Mouse (Mus musculus): ENCODE measurements around the gene Cmtm3.
A peak's percentile ranks its signal among the peaks of the same experiment; 100 is the strongest.
"Not testable (repeated sequence)": the region's sequence is repeated elsewhere in the genome, so short reads cannot be mapped to it uniquely, and the experiment has no call there.

The Cmtm3 gene

DNA sequence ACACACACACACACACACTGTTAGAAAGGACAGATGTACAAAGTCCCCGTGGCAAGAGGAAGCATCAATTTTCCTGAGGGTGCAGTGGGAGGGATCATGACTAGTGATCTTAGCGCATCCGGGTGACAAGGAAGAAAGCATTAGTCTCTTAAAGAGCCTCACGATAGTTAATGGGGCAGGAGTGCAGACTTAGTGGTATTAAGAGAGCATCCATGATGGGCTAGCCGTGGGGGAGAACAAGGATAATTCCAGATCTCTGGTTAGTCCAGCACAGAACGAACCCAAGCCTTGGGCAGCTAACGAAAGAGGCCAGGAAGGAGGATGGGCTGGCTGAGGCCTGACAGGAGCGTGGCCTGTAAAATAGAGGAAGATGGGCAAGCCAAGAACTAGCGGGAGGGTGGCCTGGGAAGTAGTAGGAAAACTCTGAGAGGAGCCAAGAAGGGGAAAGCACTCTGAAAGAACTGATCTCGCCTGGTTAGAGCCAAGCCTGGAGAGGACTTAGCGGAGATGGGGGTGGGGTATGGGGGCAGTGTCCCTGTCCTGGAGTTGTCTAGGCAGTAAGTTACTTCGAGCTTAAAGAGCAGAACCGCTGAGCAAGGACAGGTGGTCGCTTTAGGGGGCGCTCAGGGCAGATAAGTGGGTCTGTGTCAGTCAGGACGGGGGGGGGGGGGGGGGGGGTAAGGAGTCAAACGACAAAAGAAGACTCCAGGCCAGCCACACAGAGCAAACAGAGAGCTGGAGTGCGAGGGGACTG is at the start of gene Cmtm3:
Gene Cmtm3, plus strand, starts transcription at position 182 of the 754 bp plus-strand sequence.
- DNase-seq (ENCODE audit: low spot score), result peak; percentile 64

DNA sequence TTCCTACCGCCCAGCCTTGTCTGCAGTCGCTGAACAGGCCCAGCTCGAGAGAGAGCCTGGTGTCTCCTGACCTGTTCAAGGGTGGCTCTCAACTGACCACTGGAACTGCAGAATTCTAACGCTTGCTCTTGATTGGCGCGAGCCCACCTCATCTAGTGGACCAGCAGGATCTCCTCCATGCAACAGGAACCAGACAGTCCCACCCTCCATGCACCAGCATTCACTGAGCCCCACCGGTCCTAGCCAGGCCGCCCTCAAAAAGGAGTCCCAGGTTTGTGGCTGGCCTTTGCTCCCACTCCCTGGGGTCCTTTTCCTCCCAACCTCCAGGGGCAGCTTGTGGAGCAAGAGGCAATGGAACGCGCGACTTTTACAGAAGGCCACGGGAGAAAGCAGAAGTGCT is 46.1 kb upstream of the Cmtm3 start, which contains the start of gene Cmtm2a:
Gene Cmtm2a, minus strand, starts transcription at position 101 of the 400 bp plus-strand sequence.
- DNase-seq (ENCODE audit: low spot score), result not testable (repeated sequence)

DNA sequence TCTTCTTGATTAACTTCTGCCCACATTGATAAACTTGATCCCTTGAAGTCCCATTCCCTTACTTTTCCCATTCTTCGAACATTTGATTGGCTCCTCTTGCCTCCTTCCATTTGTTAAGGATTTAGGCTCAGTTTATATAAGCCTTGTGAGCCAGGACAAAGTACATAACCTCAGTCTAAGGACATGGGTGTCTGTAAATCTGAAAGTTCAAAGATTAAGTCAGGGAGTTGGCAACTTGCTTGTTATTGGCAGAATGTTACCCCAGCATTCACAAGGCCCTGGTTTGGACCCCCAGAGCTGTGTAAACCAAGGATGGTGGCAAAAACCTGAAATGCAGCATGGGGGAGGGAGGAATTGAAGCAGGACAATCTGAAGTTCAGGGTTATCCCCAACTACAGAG is 44.8 kb upstream of the Cmtm3 start:
- no peak for DNase-seq (ENCODE audit: low spot score)

DNA sequence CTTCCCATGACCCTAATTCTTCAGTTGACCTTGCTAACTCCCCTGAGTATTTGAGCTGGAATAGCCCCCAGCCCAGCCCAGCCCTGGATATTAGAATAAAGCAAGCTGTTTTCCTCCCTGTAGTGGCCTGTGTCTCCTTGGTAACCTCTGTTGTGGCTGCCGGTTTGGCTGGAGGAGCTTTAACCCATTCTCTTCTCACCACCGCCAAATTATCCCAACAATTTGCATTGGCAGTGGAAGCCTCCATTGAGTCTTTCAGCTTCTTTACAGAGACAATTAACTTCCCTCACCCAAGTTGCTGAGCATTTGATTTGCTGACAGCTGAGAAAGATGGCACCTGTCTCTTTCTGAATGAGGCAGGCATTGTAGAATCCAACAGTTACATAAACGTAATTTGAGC is 37.6 kb upstream of the Cmtm3 start:
- DNase-seq (ENCODE audit: low spot score), result not testable (repeated sequence)

DNA sequence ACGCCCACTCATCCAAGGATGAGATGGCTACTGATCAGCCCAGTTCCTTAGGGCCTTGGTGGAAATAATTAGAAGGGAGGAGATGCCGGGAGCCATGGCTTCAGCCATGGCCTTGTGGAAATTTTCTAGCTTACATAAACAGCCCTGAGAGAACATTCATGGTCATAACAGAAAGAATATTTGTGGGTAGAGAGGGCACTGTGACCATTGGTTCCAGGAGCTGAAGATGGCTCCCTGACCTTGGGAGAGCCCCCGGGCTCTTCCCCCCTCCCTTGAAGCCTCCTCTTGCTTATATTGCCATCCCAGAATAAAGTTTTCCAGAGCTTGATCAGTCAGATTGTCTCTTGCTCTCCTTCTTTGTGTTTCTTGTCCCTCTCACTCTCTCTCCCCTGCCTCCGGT is 36.7 kb upstream of the Cmtm3 start:
- DNase-seq (ENCODE audit: low spot score), result not testable (repeated sequence)

DNA sequence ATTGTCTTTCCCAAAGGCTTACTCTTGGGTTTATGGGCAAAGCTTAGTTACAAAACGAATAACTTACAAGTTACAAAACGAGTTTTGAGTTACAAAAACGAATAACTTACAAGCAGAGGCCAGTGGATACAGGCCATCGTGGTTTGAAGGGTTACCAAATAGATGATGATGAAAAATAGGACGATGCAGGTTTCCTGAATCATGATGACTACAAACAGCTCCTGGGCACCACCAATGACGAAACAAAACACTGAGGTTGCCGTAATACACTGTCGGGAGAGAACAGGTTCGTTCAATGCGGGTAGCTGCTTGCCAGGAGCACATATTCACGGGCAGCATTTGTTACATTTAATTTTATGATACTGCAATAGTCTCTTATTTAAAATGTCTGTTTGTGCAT is 34.2 kb upstream of the Cmtm3 start:
- DNase-seq (ENCODE audit: low spot score), result no peak

DNA sequence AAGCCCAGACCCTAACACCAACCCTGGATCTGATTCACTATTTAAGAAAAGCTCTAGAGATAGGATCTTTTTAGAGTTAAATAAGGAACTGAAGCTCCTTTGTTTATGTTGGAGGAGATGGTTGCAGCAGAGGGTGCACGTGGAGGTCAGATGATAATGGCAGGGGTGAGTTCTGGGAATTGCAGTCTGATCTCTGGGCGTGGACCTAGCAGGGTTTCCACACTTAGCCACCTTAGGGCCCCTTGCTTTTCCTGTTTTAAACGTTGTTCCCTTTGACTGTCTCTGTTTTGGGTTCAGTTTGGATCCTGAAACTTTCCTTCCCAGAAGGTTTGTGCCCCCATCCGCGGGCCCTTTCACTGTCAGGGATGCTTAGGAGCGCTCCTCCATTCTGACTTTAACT is 30.9 kb upstream of the Cmtm3 start:
- not testable (repeated sequence) for DNase-seq (ENCODE audit: low spot score)

DNA sequence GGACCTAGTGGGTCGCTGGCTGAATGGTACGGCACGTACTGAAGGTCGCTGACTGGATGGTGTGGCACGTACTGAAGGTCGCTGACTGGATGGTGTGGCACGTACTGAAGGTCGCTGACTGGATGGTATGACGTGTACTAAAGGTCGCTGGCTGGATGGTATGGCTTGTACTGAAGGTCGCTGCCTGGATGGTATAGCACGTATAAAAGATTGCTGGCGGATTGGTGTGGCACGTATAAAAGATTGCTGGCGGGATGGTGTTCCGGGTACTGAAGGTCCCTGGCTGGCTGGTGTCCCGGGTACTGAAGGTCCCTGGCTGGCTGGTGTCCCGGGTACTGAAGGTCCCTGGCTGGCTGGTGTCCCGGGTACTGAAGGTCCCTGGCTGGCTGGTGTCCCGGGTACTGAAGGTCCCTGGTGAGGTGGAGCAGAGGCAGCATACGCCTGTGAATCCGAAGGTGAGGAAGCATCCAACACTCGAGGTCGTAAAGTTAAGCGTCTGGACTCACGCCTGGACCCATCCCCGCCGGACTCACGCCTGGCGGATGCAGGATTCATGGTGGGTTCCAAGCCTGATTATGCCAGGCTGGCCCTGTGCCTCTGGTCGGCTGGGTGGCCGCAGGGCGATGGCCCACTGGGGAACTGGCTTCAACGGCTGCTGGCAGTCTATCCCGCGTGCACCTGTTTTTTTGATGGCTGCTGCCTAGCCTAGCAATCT is 29.6 kb upstream of the Cmtm3 start, which contains the start of the genes Gm45711 and Cmtm1:
Gene Gm45711, minus strand, starts transcription at position 641 of the 715 bp plus-strand sequence.
Gene Cmtm1, minus strand, starts transcription at position 705 of the 715 bp plus-strand sequence.
- not testable (repeated sequence) for DNase-seq (ENCODE audit: low spot score)

DNA sequence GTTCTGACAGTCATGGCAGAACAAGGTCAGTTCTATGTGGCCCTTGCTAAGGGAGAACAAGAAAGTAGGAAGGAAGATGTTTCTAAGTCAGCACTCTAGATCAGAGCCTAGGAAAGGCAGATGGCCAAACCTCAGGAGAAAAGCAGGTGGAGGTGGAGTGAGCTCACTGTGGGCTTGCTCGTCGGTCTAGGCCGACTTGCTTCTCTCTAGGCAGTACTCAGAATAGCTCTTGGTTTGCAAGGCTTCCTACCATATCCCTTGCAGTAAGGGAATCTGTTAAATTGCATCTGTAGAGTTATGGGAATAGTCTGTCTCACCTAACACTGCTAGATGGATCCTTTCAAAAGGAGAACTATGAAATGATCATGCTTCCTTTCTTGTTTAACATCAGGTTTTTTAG is 27.2 kb upstream of the Cmtm3 start:
- not testable (repeated sequence) for DNase-seq (ENCODE audit: low spot score)

DNA sequence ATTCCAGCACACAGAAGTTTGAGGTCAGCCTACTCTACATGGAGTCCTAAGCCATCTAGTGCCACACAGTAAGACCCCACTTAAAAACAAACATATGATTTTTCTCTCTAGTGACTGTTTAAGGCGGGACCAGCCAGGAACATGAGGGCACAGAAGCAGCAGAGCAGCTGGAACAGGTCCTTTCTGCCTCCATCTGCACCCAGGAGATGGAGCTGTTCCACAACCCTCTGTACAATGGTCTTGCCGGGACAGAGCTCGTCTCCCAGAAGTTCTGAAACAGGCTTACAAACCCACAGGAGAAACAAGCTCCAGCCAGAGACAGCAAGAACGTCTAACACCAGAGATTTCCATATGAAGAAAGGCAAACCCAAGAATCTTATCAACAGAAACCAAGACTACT is 25.9 kb upstream of the Cmtm3 start:
- DNase-seq (ENCODE audit: low spot score), result no peak

DNA sequence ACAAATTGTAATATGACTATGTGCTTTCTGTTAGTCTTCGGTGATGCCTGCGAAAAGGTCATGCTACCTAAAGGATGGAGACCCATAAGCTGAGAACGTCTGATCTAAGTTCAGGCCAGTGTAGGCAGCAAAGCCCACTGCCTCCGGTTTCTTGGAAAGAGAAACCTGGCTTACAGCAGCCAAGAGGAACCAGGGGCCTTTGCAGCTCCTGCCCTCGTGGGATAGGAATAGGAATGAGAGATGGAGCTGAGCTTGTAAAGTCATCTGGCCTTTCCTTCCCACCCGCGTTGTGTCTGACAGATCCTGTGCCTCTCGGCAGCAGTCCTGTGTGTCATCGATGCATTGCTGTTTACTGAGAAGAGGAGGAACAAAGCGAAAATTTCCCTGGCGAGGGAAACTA is 17.9 kb upstream of the Cmtm3 start, which contains the start of gene Gm11020:
Gene Gm11020, plus strand, starts transcription at position 301 of the 400 bp plus-strand sequence.
- not testable (repeated sequence) for DNase-seq (ENCODE audit: low spot score)

DNA sequence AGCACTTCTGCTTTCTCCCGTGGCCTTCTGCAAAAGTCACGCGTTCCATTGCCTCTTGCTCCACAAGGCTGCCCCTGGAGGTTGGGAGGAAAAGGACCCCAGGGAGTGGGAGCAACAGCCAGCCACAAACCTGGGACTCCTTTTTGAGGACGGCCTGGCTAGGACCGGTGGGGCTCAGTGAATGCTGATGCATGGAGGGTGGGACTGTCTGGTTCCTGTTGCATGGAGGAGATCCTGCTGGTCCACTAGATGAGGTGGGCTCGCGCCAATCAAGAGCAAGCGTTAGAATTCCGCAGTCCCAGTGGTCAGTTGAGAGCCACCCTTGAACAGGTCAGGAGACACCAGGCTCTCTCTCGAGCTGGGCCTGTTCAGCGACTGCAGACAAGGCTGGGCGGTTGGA is 17.3 kb upstream of the Cmtm3 start, which contains the start of gene Cmtm2b:
Gene Cmtm2b, plus strand, starts transcription at position 301 of the 400 bp plus-strand sequence.
- DNase-seq (ENCODE audit: low spot score), result not testable (repeated sequence)

DNA sequence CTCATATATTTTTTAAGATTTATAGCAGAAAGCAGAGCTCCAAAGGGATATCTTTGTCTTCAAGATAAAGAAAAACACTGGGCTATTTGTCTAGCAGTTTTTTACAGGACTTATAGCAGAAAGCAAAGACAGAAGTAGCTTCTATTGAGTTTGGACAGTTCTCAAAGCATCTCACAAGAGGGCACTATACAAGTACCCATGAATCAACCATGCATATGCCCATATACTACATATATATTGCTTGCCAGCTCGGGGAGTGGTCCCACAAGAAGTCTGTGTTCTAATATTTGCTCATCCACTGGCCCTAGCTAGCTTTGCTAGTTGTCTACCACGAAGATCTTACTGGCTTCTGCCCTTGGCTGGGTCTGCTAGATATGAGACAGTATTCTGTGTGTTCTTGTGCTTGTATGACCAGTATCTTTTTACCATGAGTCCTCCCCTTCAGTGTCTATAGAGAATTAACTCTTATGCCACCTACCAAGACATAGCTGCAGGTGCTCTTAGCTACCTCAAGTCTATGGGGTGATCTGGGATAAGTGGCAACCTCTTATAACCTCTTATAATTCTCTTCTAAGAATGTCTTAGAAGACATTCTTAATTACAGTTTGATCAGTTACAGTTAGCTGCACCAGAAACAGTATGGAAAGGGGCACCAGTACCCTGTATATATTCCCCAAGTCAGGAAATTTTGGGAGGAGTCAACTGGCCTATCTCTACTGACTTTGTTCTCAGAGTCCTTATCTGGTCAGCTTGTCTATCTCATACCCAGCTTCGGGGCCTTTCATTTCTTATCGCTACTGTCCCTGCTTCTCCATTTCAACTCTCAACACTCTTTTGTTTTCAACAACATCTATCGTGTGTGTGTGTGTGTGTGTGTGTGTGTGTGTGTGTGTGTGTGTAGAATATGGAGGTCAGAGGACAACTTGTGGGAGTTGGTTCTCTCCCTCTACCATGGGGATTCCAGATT is 6.3 kb upstream of the Cmtm3 start:
- no peak for DNase-seq (ENCODE audit: low spot score)

DNA sequence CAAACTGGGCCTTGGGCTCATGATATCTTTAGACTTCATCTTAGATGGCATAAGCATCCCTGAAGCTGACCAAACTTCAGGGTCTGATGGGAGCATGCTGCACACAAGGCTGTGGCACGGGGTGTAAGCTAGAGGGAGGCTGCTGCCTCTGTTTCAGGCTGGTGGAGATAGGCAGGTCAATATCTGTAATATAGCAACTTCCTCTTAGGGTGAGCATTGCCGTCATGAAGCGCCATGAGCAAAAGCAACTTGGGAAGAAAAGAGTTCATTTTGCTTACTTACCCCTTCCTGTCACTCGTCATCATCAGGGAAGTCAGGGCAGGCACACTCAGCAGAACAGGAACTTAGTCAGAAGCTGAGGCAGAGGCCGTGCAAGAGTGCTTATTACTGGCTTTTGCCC is 5.4 kb upstream of the Cmtm3 start:
- no peak for DNase-seq (ENCODE audit: low spot score)

DNA sequence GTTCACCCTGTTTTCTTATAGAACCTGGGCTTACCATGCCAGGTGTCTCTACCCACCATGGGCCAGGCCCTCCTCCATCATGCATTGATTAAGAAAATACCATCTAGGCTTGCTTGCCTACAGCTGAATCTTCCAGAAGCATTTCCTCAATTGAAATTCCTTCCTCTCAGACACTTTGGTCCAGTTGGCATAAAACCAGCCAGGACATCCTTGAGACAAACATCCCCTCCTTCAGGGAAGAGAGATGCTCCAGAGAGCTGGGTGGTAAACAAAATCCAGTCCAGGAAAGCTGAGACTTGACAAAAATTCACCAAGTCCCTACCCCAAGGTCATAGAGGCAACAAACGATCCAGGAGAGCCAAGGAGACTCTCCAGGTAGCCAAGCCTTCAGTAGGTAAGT is 5.0 kb upstream of the Cmtm3 start:
- DNase-seq (ENCODE audit: low spot score), result no peak

DNA sequence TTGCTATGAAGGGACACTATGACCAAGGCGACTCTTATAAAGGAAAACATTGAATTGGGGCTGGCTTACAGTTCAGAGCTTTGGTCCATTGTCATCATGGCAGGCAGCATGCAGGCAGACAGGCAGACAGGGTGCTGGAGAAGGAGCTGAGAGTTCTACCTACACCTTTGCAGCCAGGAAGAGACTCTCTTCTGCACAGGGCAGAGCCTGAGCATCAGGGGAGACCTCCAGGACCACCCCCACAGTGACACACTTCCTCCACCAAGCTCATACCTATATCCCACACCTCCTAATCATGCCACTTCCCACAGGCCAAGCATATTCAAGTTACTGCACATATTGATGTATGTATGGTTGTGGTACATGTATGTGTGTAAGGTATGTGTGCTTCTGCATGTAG is 2.4 kb upstream of the Cmtm3 start:
- no peak for DNase-seq (ENCODE audit: low spot score)

DNA sequence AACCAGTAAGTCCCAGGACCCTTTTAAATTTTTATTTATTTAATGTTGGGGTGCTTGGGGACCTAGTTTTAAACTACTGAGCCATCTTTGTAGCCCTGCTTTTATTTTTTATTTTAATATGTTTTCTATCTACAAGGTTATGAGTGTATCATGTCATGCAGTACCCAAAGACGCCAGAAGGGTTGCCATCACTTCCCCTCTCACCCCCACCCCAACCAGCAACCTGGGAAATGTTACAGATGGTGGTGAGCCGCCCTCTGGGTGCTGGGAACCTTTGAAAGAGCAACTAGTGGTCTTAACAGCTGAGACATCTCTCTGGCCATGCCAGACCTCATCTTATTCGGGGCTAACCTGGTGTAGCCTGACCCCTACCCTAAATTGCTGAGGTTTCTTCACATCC is 1.3 kb upstream of the Cmtm3 start:
- no peak for DNase-seq (ENCODE audit: low spot score)

DNA sequence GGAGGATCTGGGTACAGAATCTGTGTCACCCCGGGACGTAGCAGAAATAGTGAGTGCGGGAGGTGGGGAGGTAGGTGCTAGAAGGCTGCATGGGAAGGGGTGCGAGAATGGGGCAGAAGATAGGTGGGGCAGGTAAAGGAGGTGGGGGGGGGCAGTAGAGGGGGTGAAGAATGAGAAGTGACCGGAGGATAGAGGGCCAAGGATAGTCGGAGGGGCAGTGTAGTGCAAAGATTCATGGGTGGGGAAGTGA is 698 bp downstream of the Cmtm3 start:
- DNase-seq (ENCODE audit: low spot score), result no peak

DNA sequence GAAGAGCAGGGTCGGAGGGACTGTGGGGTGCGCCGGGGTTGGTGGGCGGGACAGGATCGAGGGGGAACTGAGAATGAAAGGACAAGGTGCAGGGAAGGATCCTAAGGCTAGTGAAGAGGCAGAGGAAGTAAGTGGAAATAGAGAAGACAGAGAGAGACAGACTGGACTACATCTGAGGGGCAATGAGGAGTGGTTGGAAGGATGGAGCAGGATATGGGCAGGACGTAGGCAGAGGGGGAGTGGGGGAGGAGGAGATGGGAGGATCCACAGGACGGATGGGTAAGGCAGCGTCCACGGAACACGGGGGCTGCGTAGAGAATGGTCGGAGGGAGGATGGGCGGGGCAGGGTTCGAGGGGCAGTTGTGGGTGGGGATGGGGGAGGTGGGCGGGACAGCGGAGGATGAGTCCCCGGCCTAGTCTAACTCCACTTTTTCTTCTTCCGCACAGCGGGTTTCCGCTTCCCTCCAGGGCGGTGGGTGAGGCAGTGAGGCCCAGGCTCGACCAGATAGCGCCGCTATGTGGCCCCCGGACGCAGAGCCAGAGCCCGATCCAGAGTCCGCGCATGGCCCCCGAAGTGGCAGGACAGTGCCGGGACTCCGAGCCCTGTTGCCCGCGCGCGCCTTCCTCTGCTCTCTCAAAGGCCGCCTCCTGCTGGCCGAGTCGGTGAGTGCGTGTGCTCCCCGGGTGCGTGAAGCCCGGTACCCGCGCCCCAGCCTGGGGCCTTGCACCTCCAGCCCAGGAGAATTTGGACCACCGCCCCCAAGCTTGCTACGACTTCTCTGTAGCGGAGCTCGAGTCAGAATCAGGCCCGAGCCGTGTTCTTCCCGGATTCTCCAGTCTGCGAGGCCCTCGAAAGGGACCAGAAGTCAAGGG is 1.3 kb downstream of the Cmtm3 start:
- DNase-seq (ENCODE audit: low spot score), result peak; percentile 87

DNA sequence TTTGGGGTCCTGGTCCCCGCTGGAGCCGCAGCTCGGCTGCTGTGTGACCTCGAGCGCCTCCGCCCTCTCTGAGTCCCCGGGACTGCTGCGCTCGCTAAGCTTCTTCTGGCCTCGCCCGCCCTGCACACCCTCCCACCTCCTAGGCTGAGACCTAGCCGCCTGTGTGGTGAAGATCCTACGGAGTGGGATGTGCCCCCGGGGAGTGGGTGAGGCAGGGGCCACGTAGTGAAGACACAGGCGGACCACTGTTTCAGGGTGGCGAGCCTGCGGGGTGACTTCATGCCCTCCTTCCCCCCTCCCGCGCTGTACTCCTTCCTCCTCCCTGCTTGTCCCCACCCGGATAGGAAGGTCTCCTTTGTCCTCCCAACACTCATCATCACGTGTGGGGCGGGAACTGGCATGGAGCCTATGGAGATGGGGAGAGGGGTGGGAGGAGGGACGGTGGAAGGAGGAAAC is 1.9 kb downstream of the Cmtm3 start:
- peak; percentile 86 for DNase-seq (ENCODE audit: low spot score)

DNA sequence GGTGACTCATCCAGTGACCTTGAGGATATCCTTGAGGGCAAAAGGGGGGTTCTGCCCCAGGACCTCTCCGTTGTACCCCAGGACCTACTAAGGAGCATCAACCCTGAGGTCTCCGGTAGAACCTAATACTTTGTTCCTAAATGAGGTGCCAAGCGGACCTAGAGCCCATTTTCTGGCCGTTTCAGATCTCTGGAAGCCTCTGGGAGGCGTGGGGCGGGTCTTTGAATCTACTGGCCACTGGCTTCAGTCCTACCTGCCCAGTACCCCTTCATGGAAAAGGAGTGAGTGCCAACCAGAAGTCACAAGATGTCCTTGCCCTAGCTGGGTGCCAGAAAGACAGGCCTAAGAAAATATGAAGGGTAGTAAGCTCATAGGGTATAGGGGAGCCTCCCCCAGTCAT is 2.5 kb downstream of the Cmtm3 start:
- no peak for DNase-seq (ENCODE audit: low spot score)

All from MN1 (cell line).